Mouse (Mus musculus): ENCODE measurements at regions not wholly inside any gene's neighbourhood (a gene's known extent, or its start where the extent isn't known, plus 50 kb on each side); places are given as distances from the start of the nearest gene placed in this dataset.

- TF ChIP-seq CTCF (IDR thresholded peaks at IDR 0.05; ENCODE audit: insufficient read depth, low read length) (no peak), POLR2A (IDR thresholded peaks at IDR 0.05; ENCODE audit: borderline replicate concordance, extremely low read depth, low read depth, low read length) (no peak)
Measured at GRCm38 (mm10) chr13:60032586-60032985, 144.6 kb downstream of the Gas1 start.
